Mouse (Mus musculus) kidney, adult 2 months (tissue): ENCODE measurements around the gene Ppp1r2.

Source experiments
- CTCF ChIP-seq: fragments of 200-500 bp; conservative IDR thresholded peaks from 2 replicates; pipeline ENCODE4 v1.5.1; 2011; ENCODE audit warnings: low read depth, mild to moderate bottlenecking, control low read depth, low read length, moderate library complexity, mixed read lengths; ENCODE audit not compliant: insufficient read depth, insufficient read length
- POLR2A ChIP-seq: fragments of 200-500 bp; IDR thresholded peaks from one replicate; pipeline ENCODE4 v1.6.1; 2011; ENCODE audit warnings: low read depth, low read length, control low read depth

DNA sequence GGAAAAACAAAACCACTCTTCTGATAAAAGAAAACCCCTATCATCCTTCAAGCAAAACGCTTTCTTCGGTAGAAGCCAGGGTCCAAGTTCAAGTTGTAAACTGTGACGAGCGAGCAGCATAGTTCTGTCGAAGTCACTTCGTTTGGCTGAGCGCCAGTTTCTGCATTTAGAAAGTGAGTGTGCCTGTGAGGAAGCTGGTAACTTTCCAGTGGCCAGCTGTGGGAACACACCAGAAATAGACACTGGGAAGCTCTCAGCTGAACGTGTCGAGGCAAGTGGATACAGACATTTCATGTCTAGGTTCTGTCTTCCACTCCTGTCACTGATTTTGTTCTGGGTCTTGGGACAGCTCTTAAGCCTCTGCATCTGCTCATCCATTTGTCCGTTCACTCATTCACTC lies 15.2 kb upstream of the Ppp1r2 start:
- TF ChIP-seq CTCF = no peak
- no peak for TF ChIP-seq POLR2A
